9 mouse cellular contexts compared by ENCODE assay signal in genomic region chr4:129984421-129985061, GRCm38 (mm10). TPM values are rescaled to one million over a fixed set of nuclear protein-coding genes. Genes with fewer than 3 reads are reported as not detected.
DNase-seq lines count a peak whose midpoint lies in the region; ATAC-seq and TF ChIP-seq lines count a peak whose summit lies in the region.
"Had no signal": no experiment of that assay in that cellular context is flagged by ENCODE, and none has a peak within 500 bp of the region (broad histone marks: within the 10 kb centered on the region; RNA-seq: fewer than 3 reads in every experiment).

Gene Adgrb2, plus strand, starts transcription at chr4:129984870.

- peak within 1 kb of the TSS; percentile 79 for H3K27ac ChIP-seq in forebrain, embryonic 10.5 days
- no peak within 1 kb of the TSS for H3K27ac ChIP-seq in intestine, postnatal 0 days (ENCODE audit: low read depth, low read length)
- no peak within 1 kb of the TSS for H3K27ac ChIP-seq in liver, embryonic 14.5 days

- peak within 1 kb of the TSS; percentile 48 for H3K9ac ChIP-seq in intestine, postnatal 0 days (ENCODE audit: low read depth, low read length)
- H3K9ac ChIP-seq in liver, embryonic 14.5 days (replicated peaks), result no peak within 1 kb of the TSS

- TF ChIP-seq EP300 in liver, embryonic 14.5 days (IDR thresholded peaks at IDR 0.05; ENCODE audit: low read depth), result no peak

- H3K4me3 ChIP-seq in forebrain, embryonic 10.5 days, result peak within 1 kb of the TSS; percentile 72
- H3K4me3 ChIP-seq in intestine, postnatal 0 days (ENCODE audit: low read depth, low read length), result peak within 1 kb of the TSS; percentile 51
- peak within 1 kb of the TSS in 1 of 2 experiments; percentile 17; a peak in 2 of 4 replicates for H3K4me3 ChIP-seq in liver, embryonic 14.5 days (ENCODE audit: insufficient read depth in 1 of 2, low read depth in 2 of 2, low read length in 2 of 2)

- H3K4me2 ChIP-seq in intestine, postnatal 0 days (replicated peaks; ENCODE audit: low read depth), result peak within 1 kb of the TSS; percentile 94
- H3K4me2 ChIP-seq in liver, embryonic 14.5 days (ENCODE audit: low read depth), result peak within 1 kb of the TSS; percentile 38

- no peaks in the 10 kb centered on the region for H3K36me3 ChIP-seq in forebrain, embryonic 10.5 days (replicated peaks)
- no peaks in the 10 kb centered on the region for H3K36me3 ChIP-seq in intestine, postnatal 0 days (ENCODE audit: control insufficient read depth, insufficient read depth)
- no peaks in the 10 kb centered on the region for H3K36me3 ChIP-seq in liver, embryonic 14.5 days (replicated peaks; ENCODE audit: control insufficient read depth, insufficient read depth, low read depth)

- no peaks in the 10 kb centered on the region for H3K9me3 ChIP-seq in forebrain, embryonic 10.5 days
- H3K9me3 ChIP-seq in intestine, postnatal 0 days (ENCODE audit: control insufficient read depth), result no peaks in the 10 kb centered on the region
- no peaks in the 10 kb centered on the region for H3K9me3 ChIP-seq in liver, embryonic 14.5 days (ENCODE audit: control insufficient read depth, low read length)

- peaks cover 81% of the 10 kb centered on the region for H3K4me1 ChIP-seq in forebrain, embryonic 10.5 days
- no peaks in the 10 kb centered on the region; the same call in 1 of the 2 replicates for H3K4me1 ChIP-seq in intestine, postnatal 0 days (replicated peaks; ENCODE audit: control insufficient read depth, insufficient read depth, low read length)
- H3K4me1 ChIP-seq in liver, embryonic 14.5 days (replicated peaks; ENCODE audit: control insufficient read depth in 2 of 2, insufficient read depth in 2 of 2, low read length in 1 of 2), result no peaks in the 10 kb centered on the region

- peak; percentile 16 for DNase-seq in kidney, adult 18-20 months
- no peak for DNase-seq in kidney, adult 9 months
- no peak for DNase-seq in adrenal gland, adult 8-10 months
- peak; percentile 26 for DNase-seq in forebrain, embryonic 10.5 days (ENCODE audit: extremely low spot score, low spot score)
- DNase-seq in liver, embryonic 14.5 days (ENCODE audit: low read depth in 3 of 3, low spot score in 3 of 3), result no peak
- peak; percentile 84 for DNase-seq in retina, postnatal 1 day
- no peak for DNase-seq in spleen, postnatal 10 days (ENCODE audit: low spot score in 2 of 2)

- peaks cover 97% of the 10 kb centered on the region for H3K27me3 ChIP-seq in forebrain, embryonic 10.5 days (ENCODE audit: poor library complexity, severe bottlenecking)
- H3K27me3 ChIP-seq in intestine, postnatal 0 days (replicated peaks; ENCODE audit: control insufficient read depth, insufficient read depth, low read length), result peaks cover 75% of the 10 kb centered on the region
- H3K27me3 ChIP-seq in liver, embryonic 14.5 days (ENCODE audit: control insufficient read depth, insufficient read depth, low read length), result peaks cover 82% of the 10 kb centered on the region
- H3K27me3 ChIP-seq: Patski had no signal

- TF ChIP-seq CTCF in intestine, postnatal 0 days (IDR thresholded peaks at IDR 0.05; ENCODE audit: low read depth), result no peak
- TF ChIP-seq CTCF in liver, embryonic 14.5 days (IDR thresholded peaks at IDR 0.05; ENCODE audit: low read depth), result no peak

- ATAC-seq in intestine, postnatal 0 days, result no peak
- ATAC-seq in liver, embryonic 14.5 days (ENCODE audit: insufficient read depth), result no peak
- ATAC-seq: Patski had no signal

- WGBS in forebrain, embryonic 10.5 days, result 1% methylated on average over 67 of the region's 77 CpGs
- WGBS in intestine, postnatal 0 days, result under 1% methylated on average over 29 of the region's 77 CpGs
- 1% methylated on average over 51 of the region's 77 CpGs for WGBS in liver, embryonic 14.5 days (ENCODE audit: insufficient replicate concordance)

RNA-seq across cellular contexts. Expression of gene Adgrb2, which starts in this region (rescaled TPM):
- 10 to 100 TPM; 26.8 to 55.8 (median 42.2) TPM for total RNA-seq in adrenal gland, adult 8-10 months (2022)
- 0.84 and 1.4 TPM in 2 replicates for polyA plus RNA-seq in forebrain, embryonic 10.5 days (2016; fragmentation: Nextera tagmentation; extraction: Ambion mirVana)
- 0.43 and 0.70 TPM in 2 replicates for polyA plus RNA-seq in intestine, postnatal 0 days (2015; fragmentation: Nextera tagmentation; extraction: Ambion mirVana)
- polyA plus RNA-seq in liver, embryonic 14.5 days (2012; rRNA removed), result 0.22 and 0.24 TPM in 2 replicates
- 0.15 TPM in 1 of 2 replicates, not detected in the other for polyA plus RNA-seq in liver, embryonic 14.5 days (2014; fragmentation: Nextera tagmentation; extraction: Ambion mirVana)

Comparison
In these comparisons a context has a peak if more than half of its experiments do, and no peak if none do; other contexts are left out.
1. DNase-seq: peak in kidney, adult 18-20 months (single experiment), forebrain, embryonic 10.5 days (single experiment) and retina, postnatal 1 day (single experiment); none in kidney, adult 9 months (single experiment), adrenal gland, adult 8-10 months (single experiment), liver, embryonic 14.5 days (0 of 3) and spleen, postnatal 10 days (0 of 2).